Mouse (Mus musculus): ENCODE measurements around the gene Zfp936.
"Not testable (repeated sequence)": the region's sequence is repeated elsewhere in the genome, so short reads cannot be mapped to it uniquely, and the experiment has no call there.

Gene Zfp936

GRCm38 (mm10) chr7:43113929-43114328 is at the start of gene Zfp936:
Gene Zfp936 (plus strand): TSS chr7:43114229.
- not testable (repeated sequence) for DNase-seq (ENCODE audit: low spot score in 2 of 2)

- no peak for DNase-seq (ENCODE audit: low spot score in 2 of 2)
Observed at GRCm38 (mm10) chr7:43077831-43078230, 36.2 kb upstream of the Zfp936 start.

- DNase-seq (ENCODE audit: low spot score in 2 of 2), result not testable (repeated sequence)
Observed at GRCm38 (mm10) chr7:43128691-43129090, 14.7 kb downstream of the Zfp936 start.

GRCm38 (mm10) chr7:43164121-43164520 is 50.1 kb downstream of the Zfp936 start:
- DNase-seq (ENCODE audit: low spot score in 2 of 2), result not testable (repeated sequence)

GRCm38 (mm10) chr7:43167101-43167500 is 53.1 kb downstream of the Zfp936 start:
- DNase-seq (ENCODE audit: low spot score in 2 of 2), result not testable (repeated sequence)

- DNase-seq (ENCODE audit: low spot score in 2 of 2), result not testable (repeated sequence)
Observed at GRCm38 (mm10) chr7:43167811-43168210, 53.8 kb downstream of the Zfp936 start.

GRCm38 (mm10) chr7:43168212-43168611 is 54.2 kb downstream of the Zfp936 start:
- not testable (repeated sequence) for DNase-seq (ENCODE audit: low spot score in 2 of 2)

GRCm38 (mm10) chr7:43177003-43177702 is 63.1 kb downstream of the Zfp936 start:
- DNase-seq (ENCODE audit: low spot score in 2 of 2), result no peak

GRCm38 (mm10) chr7:43213781-43214180 is 99.8 kb downstream of the Zfp936 start:
- DNase-seq (ENCODE audit: low spot score in 2 of 2), result not testable (repeated sequence)

All from urinary bladder, adult 18-20 months (tissue).